Mouse (Mus musculus) cerebellum, adult 9-10 months (tissue): ENCODE results near the gene Tap1.

Experiments
- DNase-seq: peaks from one replicate; pipeline ENCODE4 v3.0.0; 2022

Tap1 gene

DNA sequence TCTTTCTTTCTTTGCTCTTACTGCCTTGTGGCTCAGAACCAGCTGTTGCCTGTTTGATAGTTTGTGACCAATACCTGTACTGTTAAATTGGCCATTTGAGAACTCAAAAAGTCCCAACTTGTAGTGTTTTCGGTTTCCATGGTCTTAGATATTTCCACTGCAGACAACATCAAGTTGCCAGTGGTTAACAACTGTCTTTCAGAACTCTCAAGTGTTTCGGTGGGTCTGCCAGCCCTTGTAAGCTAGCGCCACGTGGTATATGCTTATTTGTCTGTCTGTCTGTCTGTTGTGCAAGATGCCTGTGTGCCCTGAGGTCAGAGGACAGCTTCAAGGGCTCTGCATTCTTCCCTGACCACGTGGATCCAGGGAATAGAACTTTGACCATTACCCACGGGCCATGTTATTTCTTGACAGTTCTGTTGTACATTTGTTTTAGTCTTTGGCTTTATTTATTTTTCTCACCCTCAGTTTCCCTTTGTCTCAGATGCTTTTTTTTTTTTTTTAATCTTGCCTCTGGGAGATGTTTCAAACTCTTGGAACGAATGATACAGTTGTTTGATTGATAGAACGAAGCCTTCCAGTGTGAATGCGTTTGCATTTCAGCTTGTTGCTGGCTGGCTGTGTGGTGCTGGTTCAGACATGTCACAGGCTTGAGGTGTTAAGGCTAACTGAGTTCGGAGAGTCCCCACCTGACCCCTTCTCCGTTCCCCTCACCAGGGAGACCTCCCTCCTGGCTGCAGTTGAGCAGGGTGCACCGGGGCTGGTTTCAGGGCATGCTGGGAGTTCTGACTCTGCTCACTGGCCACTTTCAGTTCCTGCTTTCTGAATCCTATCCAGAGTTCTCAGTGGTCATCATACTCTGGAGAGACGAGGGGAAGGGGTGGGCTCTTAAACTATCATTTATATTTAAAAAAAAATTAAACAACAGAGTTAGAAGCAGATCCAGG is 7.2 kb upstream of the Tap1 start:
- no peak for DNase-seq

DNA sequence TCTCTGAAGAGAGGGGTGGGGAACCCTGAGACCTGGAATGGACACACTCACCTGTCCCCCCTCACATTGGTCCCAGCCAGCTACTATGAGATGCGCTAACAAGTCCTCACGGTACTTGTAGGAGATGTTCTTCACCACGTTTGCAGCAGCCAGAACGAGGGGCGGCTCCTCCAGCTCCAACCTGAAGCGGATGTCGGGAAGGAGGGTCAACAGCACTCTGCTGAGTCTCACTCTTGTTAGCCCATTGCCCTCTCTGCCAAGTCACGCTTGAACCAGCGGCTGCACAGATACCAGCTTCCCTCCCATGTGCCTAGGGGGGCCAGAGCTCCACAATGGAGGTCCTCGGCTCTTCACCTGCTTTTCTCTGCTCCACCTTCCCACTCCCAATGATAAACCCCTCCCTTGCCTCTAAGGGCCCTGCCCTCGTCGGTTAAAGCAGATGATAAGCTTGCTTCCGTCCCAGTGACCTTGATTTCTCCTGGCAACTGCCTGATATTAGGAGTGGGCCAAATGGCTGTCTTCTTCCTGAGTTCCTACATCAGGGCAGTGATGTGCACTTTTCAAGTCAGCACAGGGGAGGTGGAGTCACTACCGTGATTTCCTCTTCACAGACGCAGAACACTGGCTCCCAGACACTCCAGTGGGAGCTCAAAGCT is 3.7 kb upstream of the Tap1 start:
- no peak for DNase-seq

DNA sequence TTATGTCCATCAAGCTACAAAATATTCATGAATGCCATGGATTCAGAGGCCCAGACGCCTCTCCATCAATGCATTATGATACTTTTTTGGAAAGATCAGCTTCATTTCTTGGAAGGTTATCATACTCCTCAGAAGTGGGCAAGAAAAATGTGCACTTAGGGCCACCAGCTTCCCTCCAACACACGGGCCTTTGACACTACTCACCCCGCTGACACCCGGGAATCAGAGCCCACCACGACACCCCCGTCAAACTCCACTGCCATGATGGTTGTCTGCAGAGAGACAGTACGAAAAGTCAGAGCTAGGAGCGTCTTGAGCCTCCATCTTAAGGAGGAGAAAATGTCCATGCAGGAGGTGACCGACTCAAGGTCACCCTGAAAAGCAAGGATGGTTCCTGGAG is 1.8 kb upstream of the Tap1 start:
- DNase-seq, result no peak

DNA sequence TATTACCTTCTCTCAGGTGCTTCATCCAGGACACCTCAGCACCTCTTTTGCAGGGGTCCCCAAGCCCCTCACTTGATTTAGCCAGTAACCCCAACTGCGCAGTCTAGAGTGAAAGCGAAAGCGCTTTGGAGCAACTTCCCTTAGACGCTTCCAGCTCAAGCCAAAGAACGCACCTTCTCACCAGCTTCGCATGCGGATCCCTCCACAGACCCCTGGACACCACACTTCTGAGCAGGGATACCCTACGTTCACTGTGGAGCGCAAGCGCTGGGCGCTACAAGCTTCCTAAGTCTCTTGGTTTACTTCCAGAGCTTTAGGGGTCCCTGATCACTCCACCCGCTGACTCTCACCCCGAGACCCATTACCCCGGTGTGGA is 480 bp upstream of the Tap1 start:
- no peak for DNase-seq

DNA sequence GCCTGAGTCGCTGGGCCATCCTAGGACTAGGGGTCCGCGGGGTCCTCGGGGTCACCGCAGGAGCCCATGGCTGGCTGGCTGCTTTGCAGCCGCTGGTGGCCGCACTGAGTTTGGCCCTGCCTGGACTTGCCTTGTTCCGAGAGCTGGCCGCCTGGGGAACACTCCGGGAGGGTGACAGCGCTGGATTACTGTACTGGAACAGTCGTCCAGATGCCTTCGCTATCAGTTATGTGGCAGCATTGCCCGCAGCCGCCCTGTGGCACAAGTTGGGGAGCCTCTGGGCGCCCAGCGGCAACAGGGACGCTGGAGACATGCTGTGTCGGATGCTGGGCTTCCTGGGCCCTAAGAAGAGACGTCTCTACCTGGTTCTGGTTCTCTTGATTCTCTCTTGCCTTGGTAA is 657 bp downstream of the Tap1 start:
- DNase-seq, result no peak

DNA sequence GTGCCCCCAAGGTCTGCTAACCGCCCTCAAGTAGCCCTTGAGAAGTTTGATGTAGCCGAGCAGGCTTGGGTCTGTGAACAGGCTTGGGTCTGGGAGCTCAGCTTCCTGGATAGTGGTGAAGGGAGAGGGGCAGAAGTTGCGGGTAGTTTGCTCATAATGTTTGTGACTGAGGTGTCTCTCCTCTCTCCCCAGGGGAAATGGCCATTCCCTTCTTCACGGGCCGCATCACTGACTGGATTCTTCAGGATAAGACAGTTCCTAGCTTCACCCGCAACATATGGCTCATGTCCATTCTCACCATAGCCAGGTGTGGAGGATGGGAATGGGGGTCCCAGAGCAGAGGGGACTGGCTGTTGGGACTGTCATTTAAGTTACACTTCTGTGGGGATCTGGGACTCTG is 1.6 kb downstream of the Tap1 start:
- DNase-seq, result no peak

DNA sequence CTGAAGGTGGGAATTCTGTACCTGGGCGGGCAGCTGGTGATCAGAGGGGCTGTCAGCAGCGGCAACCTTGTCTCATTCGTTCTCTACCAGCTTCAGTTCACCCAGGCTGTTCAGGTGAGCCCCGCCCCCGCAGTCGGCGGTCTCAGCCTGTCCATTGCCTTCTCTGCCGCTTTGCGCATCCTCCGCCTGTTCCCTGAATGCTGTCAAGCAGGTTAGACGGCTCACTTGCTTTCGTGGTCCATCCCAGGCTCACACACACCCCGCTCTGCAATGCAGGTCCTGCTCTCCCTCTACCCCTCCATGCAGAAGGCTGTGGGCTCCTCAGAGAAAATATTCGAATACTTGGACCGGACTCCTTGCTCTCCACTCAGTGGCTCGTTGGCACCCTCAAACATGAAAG is 5.5 kb downstream of the Tap1 start:
- no peak for DNase-seq

DNA sequence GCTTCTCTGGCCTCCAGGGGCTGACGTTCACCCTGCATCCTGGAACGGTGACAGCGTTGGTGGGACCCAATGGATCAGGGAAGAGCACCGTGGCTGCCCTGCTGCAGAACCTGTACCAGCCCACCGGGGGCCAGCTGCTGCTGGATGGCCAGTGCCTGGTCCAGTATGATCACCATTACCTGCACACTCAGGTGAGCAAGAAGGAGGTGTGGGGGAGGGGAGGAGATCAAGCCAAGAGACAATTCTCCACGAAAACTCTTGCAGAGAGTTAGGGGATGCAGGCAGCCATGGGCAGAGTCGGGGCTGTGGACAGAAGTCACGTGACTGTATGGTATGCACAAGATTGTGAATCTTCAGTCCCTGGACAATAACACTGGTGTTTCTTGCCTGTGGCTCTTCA is 6.1 kb downstream of the Tap1 start:
- no peak for DNase-seq

DNA sequence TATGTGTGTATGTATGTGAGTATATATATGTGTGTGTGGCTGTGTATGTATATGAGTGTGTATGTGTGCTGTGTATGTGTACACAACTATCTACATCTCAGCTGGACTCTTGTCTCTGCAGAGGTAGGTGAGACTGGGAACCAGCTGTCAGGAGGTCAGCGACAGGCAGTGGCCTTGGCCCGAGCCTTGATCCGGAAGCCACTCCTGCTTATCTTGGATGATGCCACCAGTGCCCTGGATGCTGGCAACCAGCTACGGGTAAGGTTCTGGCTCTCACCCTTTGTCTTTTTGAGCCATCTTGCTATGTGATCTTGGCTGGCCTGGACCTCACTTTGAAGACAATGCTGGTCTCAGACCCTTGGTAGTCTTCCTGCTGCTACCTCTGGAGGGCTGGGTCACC is 7.4 kb downstream of the Tap1 start:
- no peak for DNase-seq

DNA sequence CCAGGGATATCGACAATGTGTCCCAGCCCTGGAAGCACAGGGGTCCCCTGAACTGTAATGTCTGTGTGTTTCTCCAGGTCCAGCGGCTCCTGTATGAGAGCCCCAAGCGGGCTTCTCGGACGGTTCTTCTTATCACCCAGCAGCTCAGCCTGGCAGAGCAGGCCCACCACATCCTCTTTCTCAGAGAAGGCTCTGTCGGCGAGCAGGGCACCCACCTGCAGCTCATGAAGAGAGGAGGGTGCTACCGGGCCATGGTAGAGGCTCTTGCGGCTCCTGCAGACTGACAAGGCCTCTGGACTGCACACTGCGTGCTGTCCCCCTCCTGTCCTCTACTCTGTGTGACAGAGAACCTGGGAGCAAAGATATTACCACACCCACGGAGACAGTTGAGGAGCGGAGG is 9.1 kb downstream of the Tap1 start:
- DNase-seq, result no peak

DNA sequence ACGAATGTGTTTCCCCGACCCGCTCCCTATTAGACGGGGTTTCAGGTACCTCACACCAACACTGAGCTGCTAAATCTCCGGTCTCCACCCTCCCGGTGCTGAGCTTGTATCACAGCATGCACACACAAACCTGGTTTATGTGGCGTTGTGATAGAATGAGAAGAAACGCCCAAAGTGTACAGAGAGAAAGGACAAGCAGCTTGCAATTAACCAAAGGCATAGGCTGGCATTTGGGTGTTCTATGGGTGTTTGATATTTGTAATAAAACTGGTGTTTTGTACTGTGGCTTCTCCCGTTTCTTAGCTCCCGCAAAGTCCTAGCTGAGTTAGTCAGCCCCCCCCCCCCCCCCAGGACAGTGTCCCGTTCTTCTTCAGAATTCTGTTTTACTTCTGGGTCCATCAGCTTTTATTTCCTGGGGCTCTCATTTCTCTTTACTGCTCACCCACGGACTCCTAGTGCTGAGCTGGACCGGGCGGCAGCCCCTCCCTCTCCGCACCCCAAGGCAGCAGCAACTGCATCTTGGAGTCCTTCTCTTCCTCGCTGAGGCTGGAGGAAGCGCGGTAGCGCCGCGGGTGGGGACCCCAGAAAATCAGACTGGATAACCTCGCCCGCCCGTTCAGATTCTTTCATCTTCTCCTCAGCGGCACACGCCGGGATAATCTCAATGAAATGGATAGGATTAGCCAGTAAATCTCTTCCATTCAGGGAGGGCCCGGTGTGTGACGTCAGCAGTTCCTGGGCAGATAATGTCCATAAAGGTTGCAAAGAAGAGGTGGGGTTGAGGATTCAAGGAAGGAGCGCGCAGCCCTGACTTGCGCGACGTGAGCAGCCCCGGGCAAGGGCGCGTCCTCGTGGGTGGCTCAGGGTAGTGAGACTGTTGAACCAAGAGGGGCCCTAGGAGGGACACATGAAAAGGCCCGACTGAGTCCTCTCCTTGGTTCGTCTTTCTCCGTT is 9.9 kb downstream of the Tap1 start, which contains the start of gene Psmb8:
Psmb8 (plus strand) TSS at position 781 of the 954 bp plus-strand sequence.
- peak; percentile 75 for DNase-seq

DNA sequence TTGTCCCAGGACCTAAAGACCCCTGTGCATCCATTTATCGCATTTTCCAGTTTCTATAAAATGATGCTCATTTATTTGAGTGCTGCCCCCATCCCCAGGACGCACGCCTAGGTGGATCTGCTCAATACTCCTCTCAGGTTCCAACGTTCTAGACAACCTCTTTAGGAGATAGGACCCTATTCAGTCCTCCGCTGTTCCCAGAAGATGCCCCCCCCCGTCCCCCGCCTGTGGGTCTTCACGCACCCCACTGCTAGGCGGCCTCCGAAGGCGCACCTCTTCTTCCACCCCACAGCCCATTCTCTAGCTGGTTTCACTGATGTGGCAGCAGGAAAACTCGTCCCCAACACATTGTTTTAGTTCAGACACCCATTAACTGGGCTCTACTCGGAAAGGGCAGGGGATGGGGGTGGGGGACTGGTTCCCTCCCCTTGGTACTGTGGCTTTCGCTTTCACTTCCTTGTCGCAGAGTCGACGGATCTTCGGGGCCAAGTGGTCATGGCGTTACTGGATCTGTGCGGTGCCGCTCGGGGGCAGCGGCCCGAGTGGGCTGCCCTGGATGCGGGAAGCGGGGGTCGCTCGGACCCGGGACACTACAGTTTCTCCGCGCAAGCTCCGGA is 10.7 kb downstream of the Tap1 start:
- no peak for DNase-seq

DNA sequence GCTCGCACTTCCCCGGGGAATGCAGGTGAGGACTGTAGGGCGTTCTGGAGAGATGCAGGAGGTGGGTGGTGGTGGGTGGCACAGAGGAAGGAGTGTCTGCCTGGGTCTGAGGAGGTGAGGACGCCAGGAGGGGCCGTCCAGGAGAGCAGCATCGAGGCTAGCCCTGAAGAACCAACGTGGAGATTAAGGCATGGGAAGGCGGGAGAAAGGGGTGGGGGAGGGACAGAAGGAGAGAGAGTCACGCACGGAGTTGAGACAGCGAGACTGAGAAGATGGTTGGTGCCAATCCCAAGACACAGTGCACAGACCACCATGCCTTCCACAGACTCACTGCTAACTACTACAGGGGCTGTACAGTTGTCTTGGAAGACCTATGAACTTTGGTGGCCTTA is 11.2 kb downstream of the Tap1 start:
- no peak for DNase-seq

DNA sequence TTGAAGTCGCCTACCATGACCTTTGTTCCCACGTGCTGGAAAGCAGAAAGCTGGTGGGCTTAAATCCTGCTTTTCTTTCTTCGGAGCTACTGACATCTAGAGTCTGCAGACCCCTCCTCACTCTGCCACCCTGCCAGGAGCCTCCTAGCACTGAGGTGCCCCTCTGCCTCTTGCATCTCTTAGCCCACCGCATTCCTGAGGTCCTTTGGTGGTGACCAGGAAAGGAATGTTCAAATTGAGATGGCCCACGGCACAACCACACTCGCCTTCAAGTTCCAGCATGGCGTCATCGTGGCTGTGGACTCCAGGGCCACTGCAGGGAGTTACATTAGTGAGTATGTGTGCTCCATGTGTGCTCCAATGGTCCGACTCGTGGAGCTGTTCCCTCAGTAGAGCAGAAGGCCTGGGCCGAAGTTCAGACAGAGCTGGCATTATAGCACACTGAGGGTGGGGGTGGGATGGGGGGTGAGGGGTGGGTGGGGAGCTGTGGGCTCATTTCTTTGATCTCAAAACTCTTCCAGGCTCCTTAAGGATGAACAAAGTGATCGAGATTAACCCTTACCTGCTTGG is 11.8 kb downstream of the Tap1 start:
- DNase-seq, result no peak

DNA sequence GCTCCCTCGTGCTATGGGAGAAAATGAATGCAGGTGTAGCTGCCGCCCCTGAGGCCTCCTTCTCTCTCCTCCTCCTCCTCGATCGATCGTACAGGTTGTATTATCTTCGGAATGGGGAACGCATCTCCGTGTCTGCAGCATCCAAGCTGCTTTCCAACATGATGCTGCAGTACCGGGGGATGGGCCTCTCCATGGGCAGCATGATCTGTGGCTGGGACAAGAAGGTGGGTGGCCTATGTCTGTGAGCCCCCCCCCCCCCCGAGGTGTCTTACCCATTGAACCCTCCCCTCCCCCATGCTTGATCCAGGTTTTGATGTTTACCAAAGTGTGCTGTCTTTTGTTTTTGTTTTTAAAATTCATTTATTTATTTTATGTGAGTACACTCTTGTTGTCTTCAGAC is 12.7 kb downstream of the Tap1 start:
- DNase-seq, result no peak

DNA sequence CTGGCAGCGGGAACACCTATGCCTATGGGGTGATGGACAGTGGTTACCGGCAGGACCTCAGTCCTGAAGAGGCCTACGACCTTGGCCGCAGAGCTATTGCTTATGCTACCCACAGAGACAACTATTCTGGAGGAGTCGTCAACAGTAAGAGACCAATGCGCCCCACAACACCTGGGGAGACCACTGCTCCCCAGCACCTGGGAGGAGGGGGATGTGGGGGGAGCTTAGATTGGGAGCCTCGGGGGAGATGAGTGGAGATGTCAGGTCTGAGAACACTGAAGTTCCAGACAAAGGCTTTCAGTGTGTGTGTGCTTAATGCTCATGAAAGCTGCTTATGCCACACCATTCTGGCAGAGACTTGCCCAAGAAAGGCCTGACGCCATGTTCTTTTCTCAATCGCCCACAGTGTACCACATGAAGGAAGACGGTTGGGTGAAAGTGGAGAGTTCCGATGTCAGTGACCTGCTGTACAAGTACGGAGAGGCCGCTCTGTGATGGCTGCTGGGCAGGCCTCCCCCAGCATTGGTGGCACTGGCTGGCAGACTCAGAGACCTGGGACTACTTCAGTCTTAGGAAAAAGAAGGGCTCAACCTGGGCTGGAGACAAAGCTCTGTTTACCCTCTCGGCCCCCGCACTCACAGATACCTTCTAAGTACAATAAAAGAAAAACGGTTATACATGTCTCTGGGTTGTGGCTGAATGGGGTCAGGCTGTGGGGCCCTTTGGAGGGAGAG is 13.6 kb downstream of the Tap1 start:
- DNase-seq, result no peak

DNA sequence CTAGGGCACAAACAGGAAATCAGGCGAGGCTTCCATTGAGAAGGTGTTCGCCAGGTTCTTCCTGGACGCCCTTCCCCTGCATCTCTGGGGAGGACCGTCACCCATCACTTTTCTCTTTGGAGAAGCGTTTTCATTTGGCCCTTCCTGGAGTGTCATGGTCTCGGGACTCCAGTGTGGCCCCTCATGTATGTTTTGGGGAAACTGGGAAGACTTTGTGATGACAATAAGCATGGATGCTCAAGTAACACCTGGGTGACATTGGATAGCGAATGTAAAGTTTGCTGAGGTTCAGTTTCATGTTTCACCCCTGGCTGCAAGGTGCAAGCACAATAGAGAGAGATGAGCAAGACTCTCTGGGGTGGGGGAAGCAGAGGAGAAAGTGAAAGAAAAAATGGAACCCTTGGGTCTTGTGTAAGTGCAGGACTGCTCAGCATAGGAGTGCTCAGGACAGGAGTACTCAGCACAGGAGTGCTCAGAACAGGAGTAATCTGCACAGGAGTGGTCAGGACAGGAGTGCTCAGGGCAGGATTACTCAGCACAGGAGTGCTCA is 14.2 kb downstream of the Tap1 start:
- no peak for DNase-seq

DNA sequence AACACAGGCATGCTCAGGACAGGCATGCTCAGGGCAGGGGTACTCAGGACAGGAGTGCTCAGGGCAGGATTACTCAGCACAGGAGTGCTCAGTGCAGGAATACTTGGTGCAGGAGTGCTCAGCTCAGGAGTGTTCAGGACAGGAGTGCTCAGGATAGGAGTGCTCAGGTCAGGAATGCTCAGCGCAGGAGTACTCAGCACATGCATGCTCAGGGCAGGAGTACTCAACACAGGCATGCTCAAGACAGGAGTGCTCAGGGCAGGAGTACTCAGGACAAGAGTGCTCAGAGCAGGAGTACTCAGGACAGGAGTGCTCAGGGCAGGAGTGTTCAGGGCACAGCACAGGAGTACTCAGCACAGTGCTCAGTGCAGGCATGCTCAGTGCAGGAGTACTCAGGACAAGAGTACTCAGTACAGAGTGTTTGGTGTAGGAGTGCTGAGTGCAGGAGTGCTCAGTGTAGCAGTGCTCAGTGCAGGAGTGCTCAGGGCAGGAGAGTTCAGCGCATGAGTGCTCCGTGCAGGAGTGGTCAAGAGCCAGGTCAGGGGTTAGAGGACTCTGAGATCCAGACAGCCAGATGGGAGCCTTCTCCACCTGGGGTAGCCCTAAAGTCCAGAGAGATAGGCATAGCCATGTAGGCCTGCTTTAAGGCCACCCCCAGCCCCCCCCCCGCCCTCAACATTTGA is 15.5 kb downstream of the Tap1 start:
- no peak for DNase-seq

DNA sequence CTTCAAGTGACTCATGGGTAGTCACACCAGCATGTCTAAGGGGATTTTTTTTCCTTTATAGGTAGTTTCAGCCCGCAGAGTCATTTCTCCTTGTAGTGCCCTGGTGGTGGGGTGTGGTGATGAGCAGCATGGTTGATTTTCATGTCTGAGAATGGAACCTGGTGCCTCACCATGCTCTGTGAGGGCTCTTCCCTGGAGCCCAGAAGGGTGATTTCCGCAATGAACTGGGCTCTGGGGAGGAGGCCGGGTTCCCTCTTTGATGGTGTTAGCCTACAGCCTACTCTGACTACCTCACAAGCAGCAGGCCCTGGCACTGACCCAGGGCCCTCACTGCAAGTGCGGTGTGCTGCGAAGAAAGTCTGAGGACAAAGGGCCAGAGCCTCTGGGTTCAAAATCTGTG is 16.1 kb downstream of the Tap1 start, which contains the start of gene Tap2:
Tap2 (plus strand) TSS at position 84 of the 400 bp plus-strand sequence.
- no peak for DNase-seq

DNA sequence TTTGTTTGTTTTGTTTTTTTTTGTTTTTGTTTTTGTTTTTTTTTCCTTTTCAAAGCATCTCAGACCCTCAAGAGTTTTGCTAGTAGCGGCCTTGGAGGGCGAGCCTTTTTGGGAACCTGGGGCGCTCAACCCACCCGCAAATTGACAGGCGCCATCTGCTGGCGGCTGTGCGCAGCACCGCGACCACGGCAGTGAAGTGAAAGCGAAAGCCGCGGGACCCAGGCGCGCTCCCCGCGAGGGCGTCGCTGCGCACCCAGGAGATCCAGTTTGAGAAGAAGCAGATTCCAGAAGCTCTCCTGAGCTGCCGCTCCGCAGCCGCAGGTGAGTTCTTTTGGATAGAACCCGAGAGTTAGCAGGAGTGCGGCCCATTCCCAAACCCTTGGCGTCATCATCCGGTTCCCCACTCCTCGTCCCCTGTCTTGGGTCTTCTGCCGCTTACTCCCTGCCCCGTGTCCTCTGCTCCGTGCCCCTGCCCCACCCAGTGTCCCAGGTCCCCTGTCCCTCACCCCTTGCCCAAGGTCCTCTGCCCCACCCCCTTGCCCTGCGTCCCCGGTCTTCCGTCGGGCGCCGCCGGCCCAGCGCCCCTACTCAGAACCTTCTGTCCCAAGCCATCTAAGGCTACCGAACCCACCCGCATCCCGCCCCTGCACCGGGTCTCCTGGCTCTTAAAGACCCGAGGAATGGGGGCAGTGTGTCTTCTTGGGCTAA is 17.1 kb downstream of the Tap1 start:
- peak; percentile 75 for DNase-seq
